Mouse (Mus musculus) C2C12 (cell line): ENCODE measurements around the gene Ica1.

Experiments
- CEBPB ChIP-seq: IDR thresholded peaks from one replicate; pipeline ENCODE4 v1.6.1; 2011; ENCODE audit warnings: low read depth, mild to moderate bottlenecking, control low read depth, moderate library complexity
- CTCF ChIP-seq: IDR thresholded peaks from one replicate; pipeline ENCODE4 v1.5.1; 2011; ENCODE audit not compliant: control insufficient read depth, insufficient read depth, insufficient read length
- MAX ChIP-seq: IDR thresholded peaks from one replicate; pipeline ENCODE4 v1.6.1; 2011; ENCODE audit warnings: mild to moderate bottlenecking, control low read depth
- MYOG ChIP-seq: IDR thresholded peaks from one replicate; pipeline ENCODE4 v1.6.1; 2011; ENCODE audit not compliant: control insufficient read depth, insufficient read length; ENCODE audit errors: extremely low read depth
- USF1 ChIP-seq: IDR thresholded peaks from one replicate; pipeline ENCODE4 v1.6.1; 2011; ENCODE audit warnings: low read depth, mild to moderate bottlenecking, control low read depth, moderate library complexity

DNA sequence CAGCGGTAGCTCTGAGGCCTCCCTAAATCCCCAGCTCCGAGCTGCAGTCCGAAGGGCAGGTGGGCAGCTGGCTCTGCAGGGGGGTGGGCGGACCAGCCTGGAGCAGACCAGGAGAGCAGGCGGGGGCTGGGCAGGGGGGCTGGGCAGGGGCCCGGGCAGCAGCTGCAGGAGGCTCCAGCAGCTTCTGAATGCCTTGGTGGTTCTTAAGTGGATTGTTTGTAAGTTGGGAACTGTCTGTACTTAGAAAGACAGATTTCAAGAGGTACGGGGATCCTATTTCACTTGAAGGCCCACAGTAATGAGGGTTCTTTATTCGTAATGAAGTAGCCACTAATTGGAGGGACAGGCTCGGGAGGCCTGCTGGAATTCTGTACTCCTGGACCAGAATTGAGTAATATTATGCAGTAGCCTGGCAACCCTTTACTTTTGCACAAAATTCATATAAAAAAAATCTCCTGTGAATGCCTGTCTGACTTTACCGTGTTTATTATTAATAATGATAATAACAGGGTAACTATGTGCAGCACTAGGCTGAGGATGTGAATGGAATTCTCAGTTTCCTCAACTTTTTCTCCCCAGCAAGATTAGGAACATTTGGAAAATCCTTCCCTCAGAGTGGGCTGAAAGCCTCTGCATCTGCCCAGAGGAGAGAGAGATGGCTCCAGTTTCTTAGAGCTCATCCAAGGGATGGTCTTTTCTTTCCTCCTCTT lies 84.2 kb downstream of the Ica1 start:
- TF ChIP-seq CTCF (no peak), USF1 (no peak), MYOG (no peak), MAX (no peak), CEBPB (no peak)
